Mouse (Mus musculus) liver, postnatal 0 days (tissue): ENCODE results near the gene Psip1.

Source experiments
- CTCF ChIP-seq: sonication (generic); IDR thresholded peaks from 2 replicates; pipeline ENCODE4 v1.5.1; 2016; ENCODE audit warnings: antibody characterized with exemption, low read depth
- EP300 ChIP-seq: IDR thresholded peaks from 2 replicates; pipeline ENCODE4 v1.6.1; 2016; ENCODE audit warnings: antibody characterized with exemption, low read depth, mild to moderate bottlenecking

- no peak for TF ChIP-seq CTCF
- no peak for TF ChIP-seq EP300
Observed at GRCm38 (mm10) chr4:83489121-83489520, 2.9 kb upstream of the Psip1 start.
